Mouse (Mus musculus) small intestine, adult 2 months (tissue): ENCODE data around the gene Gtf2f2. TPM values are rescaled to one million over a fixed set of nuclear protein-coding genes. Genes with fewer than 3 reads are reported as not detected.

Source experiments
- H3K27ac ChIP-seq: fragments of 200-500 bp; 2 replicates; pipeline ENCODE4 v1.5.1; 2012; ENCODE audit warnings: low read depth, low read length, control low read depth, inconsistent platforms; ENCODE audit not compliant: insufficient read depth
- H3K27me3 ChIP-seq: fragments of 200-500 bp; 2 replicates; pipeline ENCODE4 v1.6.1; 2012; ENCODE audit warnings: mild to moderate bottlenecking, moderate library complexity, low read length, inconsistent platforms; ENCODE audit not compliant: control insufficient read depth, insufficient read depth
- H3K36me3 ChIP-seq: fragments of 200-500 bp; 2 replicates; pipeline ENCODE4 v1.6.1; 2012; ENCODE audit warnings: mild to moderate bottlenecking, low read length, control low read depth, inconsistent platforms; ENCODE audit not compliant: control insufficient read depth, insufficient read depth
- H3K4me1 ChIP-seq: fragments of 200-500 bp; 2 replicates; pipeline ENCODE4 v1.6.1; 2012; ENCODE audit warnings: low read length, inconsistent platforms, mixed read lengths; ENCODE audit not compliant: control insufficient read depth, insufficient read depth, insufficient read length
- H3K4me3 ChIP-seq: fragments of 200-500 bp; 2 replicates; pipeline ENCODE4 v1.5.1; 2012; ENCODE audit warnings: low read depth, mild to moderate bottlenecking, control low read depth, inconsistent platforms, low read length, moderate library complexity
- CTCF ChIP-seq: fragments of 200-500 bp; IDR thresholded peaks from 2 replicates; pipeline ENCODE4 v1.5.1; 2012; ENCODE audit warnings: low read depth, mild to moderate bottlenecking, control low read depth, inconsistent platforms, low read length, moderate library complexity, mixed read lengths; ENCODE audit not compliant: insufficient replicate concordance, insufficient read length; ENCODE audit errors: extremely low read depth
- POLR2A ChIP-seq: fragments of 200-500 bp; IDR thresholded peaks from 2 replicates; pipeline ENCODE4 v1.6.1; 2012; ENCODE audit warnings: low read depth, mild to moderate bottlenecking, control low read depth, inconsistent platforms, low read length, moderate library complexity
- WGBS: fragments of 180-500 bp; shearing (Covaris S2); methylation state at CpG from one replicate; pipeline ENCODE4 v1.1.7; 2018; 5-methylcytosine and 5-hydroxymethylcytosine counted together
- polyA plus RNA-seq: library from polyadenylated mRNA; depleted of rRNA; stranded (reverse); fragments of >200 nt; gene quantifications from 2 replicates; pipeline ENCODE4 v1.2.3, GENCODE M21; 2012

Gene Gtf2f2
- polyA plus RNA-seq, 1 experiment, result 0.72 TPM

DNA sequence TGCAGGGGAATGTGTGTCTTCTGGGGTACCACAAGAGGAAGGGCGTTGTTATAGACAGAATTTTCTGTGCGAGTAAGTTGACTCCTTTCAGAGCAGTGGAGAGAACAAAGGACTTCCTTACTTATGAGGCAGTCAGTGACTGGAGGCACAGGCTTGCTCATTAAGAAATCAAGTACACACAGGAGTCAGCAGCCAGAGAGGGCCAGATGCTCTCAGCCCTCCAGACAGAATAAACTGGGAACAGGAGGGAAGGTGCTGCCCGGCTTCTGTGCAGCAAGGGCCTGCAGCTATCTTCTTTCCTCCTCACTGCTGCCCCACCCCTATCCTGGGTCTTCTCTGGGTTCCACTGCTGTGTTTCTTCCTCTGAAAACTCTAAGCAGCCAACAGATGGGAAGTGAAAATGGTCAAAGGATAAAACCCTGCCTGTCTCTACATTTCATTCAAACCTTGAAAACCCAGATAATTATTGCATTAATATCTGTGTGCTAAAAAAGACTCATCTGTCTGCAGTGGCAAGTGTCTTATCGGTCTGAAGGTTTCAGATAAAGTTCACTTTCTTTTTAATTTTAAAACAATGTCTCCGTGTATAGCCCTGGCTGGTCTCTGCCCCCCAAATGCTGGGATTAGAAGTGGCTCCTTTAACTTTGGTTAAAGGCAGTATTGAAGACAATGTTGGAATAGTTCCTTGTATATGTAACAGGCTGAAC, 109.7 kb downstream of the Gtf2f2 start:
- WGBS, result 79% methylated on average over 5 of the region's 5 CpGs
- Histone ChIP-seq H3K4me3 (no peak overlapping the region), H3K36me3 (peaks cover 17% of the 10 kb centered on the region), H3K27ac (no peak overlapping the region), H3K4me1 (no peaks in the 10 kb centered on the region), H3K27me3 (no peaks in the 10 kb centered on the region)
- TF ChIP-seq CTCF, result no peak
- TF ChIP-seq POLR2A, result no peak

DNA sequence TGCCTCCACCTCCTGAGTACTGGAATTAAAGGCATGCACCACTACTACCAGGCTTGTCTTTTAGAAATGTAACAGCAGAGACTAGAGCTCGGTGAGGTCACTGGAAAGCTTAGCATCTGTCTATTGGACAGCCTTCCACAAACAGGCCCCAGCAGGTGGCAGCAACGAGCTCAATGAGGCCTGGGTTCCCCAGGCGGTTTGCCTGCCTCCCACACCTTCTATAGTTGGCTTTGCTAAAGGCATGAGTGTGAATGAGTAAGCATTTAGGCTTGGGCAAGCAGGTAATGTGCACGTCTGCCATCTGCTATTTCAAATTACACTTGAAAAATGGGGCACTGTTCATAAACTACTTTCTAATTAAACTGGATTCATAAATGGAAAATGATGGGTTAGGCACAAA, 111.1 kb downstream of the Gtf2f2 start:
- Histone ChIP-seq H3K27me3 (no peaks in the 10 kb centered on the region), H3K4me3 (no peak overlapping the region), H3K27ac (no peak overlapping the region), H3K36me3 (peaks cover 13% of the 10 kb centered on the region), H3K4me1 (no peaks in the 10 kb centered on the region)
- peak; percentile 79 for TF ChIP-seq CTCF
- no peak for TF ChIP-seq POLR2A
- WGBS, result 16% methylated on average over 4 of the region's 4 CpGs

DNA sequence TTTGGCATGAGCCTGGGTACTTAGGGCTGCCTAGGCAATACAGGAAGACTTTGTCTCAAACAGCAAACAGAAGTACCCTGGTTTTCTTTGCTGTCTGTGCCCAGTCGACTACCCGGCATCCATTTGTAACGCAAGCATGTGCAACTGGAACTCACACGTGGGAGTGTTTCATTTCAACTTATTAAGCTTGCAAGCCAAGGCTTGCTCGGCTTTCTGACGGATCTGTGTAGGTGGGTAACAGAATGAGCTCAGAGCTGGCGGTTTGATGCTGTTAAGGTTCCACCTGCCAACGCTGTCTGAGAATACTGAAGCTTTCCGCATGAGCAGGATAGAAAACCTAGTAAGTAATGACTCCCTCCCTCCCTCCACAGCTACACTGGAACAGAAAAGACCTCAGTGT, 118.5 kb downstream of the Gtf2f2 start:
- Histone ChIP-seq H3K27ac (no peak overlapping the region), H3K27me3 (no peaks in the 10 kb centered on the region), H3K4me3 (no peak overlapping the region), H3K4me1 (no peaks in the 10 kb centered on the region), H3K36me3 (peaks cover 13% of the 10 kb centered on the region)
- WGBS, result 83% methylated on average over 9 of the region's 9 CpGs
- TF ChIP-seq CTCF (no peak), POLR2A (no peak)

DNA sequence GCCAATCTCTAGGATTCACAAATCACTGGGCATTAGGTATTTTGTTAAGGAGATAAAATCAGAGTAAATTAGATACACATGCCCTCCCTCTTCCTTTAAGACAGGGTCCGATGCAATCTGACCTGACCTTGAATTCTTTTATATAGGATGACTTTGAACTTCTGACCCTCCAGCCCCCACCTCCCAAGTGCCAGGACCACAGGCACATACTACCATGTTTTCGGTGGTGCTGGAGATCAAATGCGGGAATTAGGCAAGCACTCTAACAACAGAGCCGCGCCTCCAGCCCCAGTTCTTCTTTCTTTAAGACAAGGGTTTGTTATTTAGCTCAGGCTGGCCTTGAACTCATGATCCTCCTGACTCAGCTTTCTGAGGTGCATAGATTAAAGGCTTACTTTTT, 126.8 kb downstream of the Gtf2f2 start:
- TF ChIP-seq CTCF (no peak), POLR2A (no peak)
- Histone ChIP-seq H3K4me1 (no peaks in the 10 kb centered on the region), H3K27me3 (no peaks in the 10 kb centered on the region), H3K27ac (no peak overlapping the region), H3K4me3 (no peak overlapping the region), H3K36me3 (no peaks in the 10 kb centered on the region)
- WGBS, result 79% methylated on average over 5 of the region's 5 CpGs

DNA sequence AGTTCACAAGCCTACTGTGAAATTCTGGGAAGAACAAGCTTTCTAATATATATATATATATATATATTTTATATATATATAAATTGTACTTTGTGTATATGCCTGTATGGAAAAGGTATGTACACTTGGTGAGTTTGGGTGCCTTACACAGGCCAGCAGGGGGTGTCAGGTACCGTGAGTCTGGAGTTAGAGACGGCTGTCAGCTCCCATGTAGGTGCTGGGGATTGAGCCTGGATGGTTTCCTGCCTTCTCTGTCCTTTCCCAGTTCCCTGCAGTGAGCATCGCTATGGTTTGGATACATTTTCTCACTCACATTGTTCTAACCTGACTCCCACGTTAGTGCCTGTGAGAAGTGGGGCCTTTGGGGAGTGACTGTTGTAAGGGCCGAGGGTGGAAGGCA, 127.3 kb downstream of the Gtf2f2 start:
- H3K4me3 ChIP-seq, result no peak overlapping the region
- H3K27ac ChIP-seq, result no peak overlapping the region
- no peaks in the 10 kb centered on the region for H3K27me3 ChIP-seq
- no peak for TF ChIP-seq CTCF
- TF ChIP-seq POLR2A, result no peak
- H3K36me3 ChIP-seq, result no peaks in the 10 kb centered on the region
- 72% methylated on average over 5 of the region's 5 CpGs for WGBS
- no peaks in the 10 kb centered on the region for H3K4me1 ChIP-seq

DNA sequence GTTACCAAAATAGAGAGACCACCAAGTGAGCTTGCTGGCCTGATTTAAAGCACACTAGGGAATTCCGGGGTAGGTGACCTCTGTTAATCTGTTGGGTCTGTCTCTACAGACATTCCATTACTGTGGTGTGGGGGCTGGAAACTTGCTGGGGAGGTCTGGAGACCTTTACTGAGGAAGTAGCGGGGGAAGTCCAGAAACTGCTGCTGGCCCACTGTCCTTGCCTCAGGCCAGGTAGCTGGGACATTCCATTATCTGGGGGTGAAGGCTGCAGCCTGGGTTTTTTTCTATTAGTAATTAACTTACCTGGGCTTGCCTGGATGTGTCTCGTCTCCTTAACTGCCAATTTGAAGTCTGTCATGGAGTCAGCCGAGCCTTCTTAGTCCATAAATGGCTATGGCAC, 128.8 kb downstream of the Gtf2f2 start:
- TF ChIP-seq POLR2A (no peak), CTCF (no peak)
- Histone ChIP-seq H3K36me3 (no peaks in the 10 kb centered on the region), H3K27me3 (no peaks in the 10 kb centered on the region), H3K4me1 (no peaks in the 10 kb centered on the region), H3K4me3 (no peak overlapping the region), H3K27ac (no peak overlapping the region)
- 49% methylated on average over 4 of the region's 4 CpGs for WGBS

DNA sequence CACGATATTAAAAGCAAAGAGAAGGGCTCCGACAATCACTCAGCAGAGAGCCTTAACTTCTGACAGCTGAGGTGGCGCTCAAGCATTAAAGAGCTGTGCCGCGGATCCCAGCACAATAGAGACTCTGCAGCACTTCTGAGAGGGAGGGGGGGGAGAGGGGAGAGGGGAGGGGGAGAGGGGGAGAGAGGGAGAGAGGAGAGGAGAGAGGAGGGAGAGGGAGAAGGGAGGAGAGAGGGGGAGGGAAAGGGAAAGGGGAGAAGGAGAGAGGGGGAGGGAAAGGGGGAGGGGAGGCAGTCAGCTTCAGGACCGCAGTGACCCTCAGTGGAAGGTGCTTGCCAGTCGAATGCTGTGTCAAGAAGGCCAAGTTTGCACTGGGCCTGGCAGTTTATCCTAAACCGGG, 131.7 kb downstream of the Gtf2f2 start:
- no peak overlapping the region for H3K4me3 ChIP-seq

DNA sequence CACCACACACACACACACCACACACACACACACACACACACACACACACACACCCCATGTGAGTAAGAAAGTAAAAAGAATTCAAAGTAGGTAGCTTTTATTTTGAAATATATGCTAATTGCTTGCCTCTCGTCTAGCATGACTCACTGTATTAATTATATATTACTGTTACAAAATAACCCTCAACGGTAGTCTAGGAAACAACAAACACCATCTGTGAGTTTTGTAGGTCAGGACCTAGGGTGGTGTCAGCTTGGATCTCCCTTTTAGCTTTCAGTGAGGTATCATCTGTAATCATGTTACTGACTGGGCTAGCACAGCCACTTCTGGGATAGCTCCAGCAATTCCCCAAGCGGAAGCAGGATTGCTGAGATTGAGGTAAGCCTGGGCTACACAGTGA, 133.4 kb downstream of the Gtf2f2 start:
- no peak overlapping the region for H3K27ac ChIP-seq
- H3K27me3 ChIP-seq, result no peaks in the 10 kb centered on the region
- H3K36me3 ChIP-seq, result no peaks in the 10 kb centered on the region
- no peak overlapping the region for H3K4me3 ChIP-seq
- no peaks in the 10 kb centered on the region for H3K4me1 ChIP-seq
- TF ChIP-seq POLR2A, result no peak
- TF ChIP-seq CTCF, result no peak
- 58% methylated on average over 3 of the region's 3 CpGs for WGBS

More for the DNA sequence above, 131.7 kb downstream of the Gtf2f2 start:
- TF ChIP-seq CTCF, result no peak
- TF ChIP-seq POLR2A, result no peak
- H3K36me3 ChIP-seq, result no peaks in the 10 kb centered on the region
- H3K4me1 ChIP-seq, result no peaks in the 10 kb centered on the region
- H3K27me3 ChIP-seq, result no peaks in the 10 kb centered on the region
- H3K27ac ChIP-seq, result no peak overlapping the region
- WGBS, result 23% methylated on average over 8 of the region's 8 CpGs
